Mouse (Mus musculus) neural tube, embryonic 13.5 days (tissue): ENCODE results near the gene Krt84. TPM values are rescaled to one million over a fixed set of nuclear protein-coding genes. Genes with fewer than 3 reads are reported as not detected.
A peak's percentile ranks its signal among the peaks of the same experiment; 100 is the strongest.

Experiments used
- ATAC-seq: fragments of 200-750 bp; cut with Nextera tagmentation; 2 replicates; pipeline ENCODE4 v1.8.0; 2017; ENCODE audit warnings: low read depth, mild to moderate bottlenecking, moderate TSS enrichment, moderate library complexity
- H3K27ac ChIP-seq: fragments of 300-500 bp; sonication (generic); replicated peaks from 2 replicates; pipeline ENCODE4 v1.5.1; 2015; ENCODE audit warnings: moderate library complexity, mild to moderate bottlenecking, inconsistent platforms
- H3K27me3 ChIP-seq: fragments of 300-500 bp; sonication (generic); 2 replicates; pipeline ENCODE4 v1.6.1; 2015; ENCODE audit warnings: mild to moderate bottlenecking, inconsistent platforms
- H3K36me3 ChIP-seq: fragments of 300-500 bp; sonication (generic); 2 replicates; pipeline ENCODE4 v1.6.1; 2015; ENCODE audit warnings: mild to moderate bottlenecking, inconsistent platforms
- H3K4me1 ChIP-seq: fragments of 300-500 bp; sonication (generic); replicated peaks from 2 replicates; pipeline ENCODE4 v1.6.1; 2015; ENCODE audit warnings: inconsistent platforms
- H3K4me2 ChIP-seq: fragments of 300-500 bp; sonication (generic); 2 replicates; pipeline ENCODE4 v1.6.1; 2015; ENCODE audit warnings: inconsistent platforms, mild to moderate bottlenecking, moderate library complexity
- H3K4me3 ChIP-seq: fragments of 300-500 bp; sonication (generic); 2 replicates; pipeline ENCODE4 v1.5.1; 2015; ENCODE audit warnings: mild to moderate bottlenecking, inconsistent platforms
- H3K9ac ChIP-seq: fragments of 300-500 bp; sonication (generic); 2 replicates; pipeline ENCODE4 v1.6.1; 2015; ENCODE audit warnings: moderate library complexity, mild to moderate bottlenecking, inconsistent platforms
- H3K9me3 ChIP-seq: fragments of 300-500 bp; sonication (generic); 2 replicates; pipeline ENCODE4 v1.6.1; 2016; ENCODE audit warnings: inconsistent platforms
- WGBS: fragments of 180-500 bp; shearing (Covaris S2); methylation state at CpG from one replicate; pipeline ENCODE4 v1.1.7; 2015; 5-methylcytosine and 5-hydroxymethylcytosine counted together
- polyA plus RNA-seq: library from polyadenylated mRNA; unstranded; fragments of >200 nt; fragmentation: Nextera tagmentation; extraction: Ambion mirVana; gene quantifications from 2 replicates; pipeline ENCODE4 v1.2.1, GENCODE M21; 2015

Krt84 gene
- polyA plus RNA-seq = not detected in 2 replicates

DNA sequence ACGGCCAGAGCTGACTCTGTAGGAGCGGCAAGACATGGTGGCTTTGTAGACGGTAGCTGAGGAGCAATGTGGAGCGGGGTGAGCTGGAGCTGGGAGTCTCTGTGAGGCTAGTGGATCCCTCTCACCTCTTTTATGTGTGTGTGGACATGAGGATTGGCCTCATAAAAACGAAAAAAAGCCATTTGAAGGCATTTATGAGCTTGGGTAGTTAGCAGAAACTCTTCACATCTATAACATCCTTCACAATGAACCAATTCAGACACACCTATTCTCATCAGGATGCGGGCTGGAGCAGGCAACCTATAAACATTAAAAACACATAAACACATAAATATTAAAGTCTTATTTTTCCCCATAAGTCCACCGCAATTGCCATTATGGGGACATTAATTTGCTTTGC lies at the start of gene Krt84:
Gene Krt84 (minus strand): TSS at position 101 of the 400 bp plus-strand sequence.
- no peak for ATAC-seq
- peaks cover 8% of the 10 kb centered on the region for H3K4me1 ChIP-seq
- WGBS = 75% methylated on average over 7 of the region's 7 CpGs
- H3K4me3 ChIP-seq = no peak within 1 kb of the TSS
- no peak within 1 kb of the TSS for H3K27ac ChIP-seq
- H3K27me3 ChIP-seq = no peaks in the 10 kb centered on the region
- no peak within 1 kb of the TSS for H3K9ac ChIP-seq
- no peaks in the 10 kb centered on the region for H3K9me3 ChIP-seq
- no peaks in the 10 kb centered on the region for H3K36me3 ChIP-seq
- no peak within 1 kb of the TSS for H3K4me2 ChIP-seq

DNA sequence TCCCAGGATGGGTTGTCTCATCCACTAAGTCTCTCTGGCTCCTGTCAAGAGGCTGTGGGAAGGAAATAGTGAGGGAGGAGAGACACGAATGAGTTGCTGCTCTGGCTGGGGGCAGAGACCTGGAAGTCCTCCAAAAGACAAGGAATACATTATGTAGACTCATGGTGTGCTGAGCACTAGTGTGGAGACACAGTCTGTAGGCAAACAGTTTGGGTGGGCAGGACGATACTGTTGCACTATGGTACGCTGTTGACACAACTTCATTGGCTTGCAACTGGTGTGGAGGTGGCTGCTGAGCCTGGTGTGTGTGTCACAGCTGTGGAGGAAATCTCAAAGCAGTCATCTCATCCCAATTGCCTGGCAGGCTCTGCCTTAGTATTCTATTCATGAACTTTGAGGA lies 49.1 kb upstream of the Krt84 start:
- H3K9me3 ChIP-seq = no peaks in the 10 kb centered on the region
- no peak overlapping the region for H3K9ac ChIP-seq
- no peak for ATAC-seq
- WGBS = 88% methylated on average over 3 of the region's 3 CpGs
- H3K4me1 ChIP-seq = no peaks in the 10 kb centered on the region
- no peaks in the 10 kb centered on the region for H3K36me3 ChIP-seq
- H3K27ac ChIP-seq = no peak overlapping the region
- no peak overlapping the region for H3K4me3 ChIP-seq
- H3K27me3 ChIP-seq = no peaks in the 10 kb centered on the region
- H3K4me2 ChIP-seq = no peak overlapping the region

DNA sequence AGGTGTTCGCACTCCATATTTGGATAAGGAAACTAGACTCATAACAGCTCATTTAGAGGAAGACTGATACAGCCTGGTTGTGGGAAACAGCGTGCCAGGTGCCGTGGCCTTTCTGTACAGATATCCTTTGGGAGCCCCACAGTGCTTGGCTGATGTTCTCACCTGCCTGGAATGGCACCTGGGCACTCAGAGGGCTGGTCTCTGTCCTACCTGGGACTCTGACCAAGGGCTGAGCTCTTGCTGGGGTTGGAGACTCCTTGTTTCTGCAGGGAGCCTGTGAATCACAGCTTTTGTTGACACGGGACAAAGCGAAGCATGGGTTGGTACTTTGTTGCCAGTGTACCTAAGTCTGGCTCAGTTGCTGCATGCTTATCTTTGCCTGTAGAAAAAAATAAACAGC lies 42.9 kb upstream of the Krt84 start:
- Histone ChIP-seq H3K9ac (no peak overlapping the region), H3K4me3 (no peak overlapping the region), H3K9me3 (no peaks in the 10 kb centered on the region), H3K36me3 (no peaks in the 10 kb centered on the region), H3K27me3 (no peaks in the 10 kb centered on the region), H3K4me2 (no peak overlapping the region), H3K27ac (no peak overlapping the region), H3K4me1 (no peaks in the 10 kb centered on the region)
- 92% methylated on average over 5 of the region's 5 CpGs for WGBS
- ATAC-seq = no peak

DNA sequence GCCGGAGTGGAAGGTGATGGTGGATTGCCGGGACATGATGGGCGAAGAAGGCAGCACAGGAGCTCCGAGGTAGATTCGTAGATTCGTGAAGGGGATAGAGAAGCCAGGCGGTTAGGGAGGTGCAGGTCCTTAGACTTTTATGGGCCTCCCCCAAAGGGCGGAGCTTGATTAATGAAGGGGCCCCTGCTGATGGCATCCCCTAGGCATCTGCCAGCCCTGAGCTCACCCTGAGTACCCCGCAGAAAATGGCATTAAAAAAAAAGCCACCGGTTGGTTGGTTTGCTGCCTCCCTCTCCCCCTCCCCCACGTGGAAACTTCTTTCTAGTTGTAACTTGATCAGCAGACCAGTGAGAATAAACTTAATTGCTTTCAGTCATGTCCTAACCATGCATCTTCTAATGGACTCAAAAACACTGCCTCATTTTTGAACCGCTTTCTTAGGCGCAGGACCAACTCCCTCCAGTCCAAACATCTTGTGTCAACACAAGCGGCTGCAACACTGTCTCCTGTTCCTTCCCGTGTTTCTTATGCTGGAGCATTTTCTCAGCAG lies 41.3 kb upstream of the Krt84 start, which contains the start of gene Krt75:
Gene Krt75 (minus strand): TSS at position 109 of the 550 bp plus-strand sequence.
- Histone ChIP-seq H3K27me3 (no peaks in the 10 kb centered on the region), H3K4me2 (no peak within 1 kb of the TSS), H3K4me1 (no peaks in the 10 kb centered on the region), H3K4me3 (no peak within 1 kb of the TSS), H3K9ac (no peak within 1 kb of the TSS), H3K27ac (no peak within 1 kb of the TSS), H3K9me3 (no peaks in the 10 kb centered on the region), H3K36me3 (no peaks in the 10 kb centered on the region)
- WGBS = 73% methylated on average over 15 of the region's 15 CpGs
- ATAC-seq = no peak

DNA sequence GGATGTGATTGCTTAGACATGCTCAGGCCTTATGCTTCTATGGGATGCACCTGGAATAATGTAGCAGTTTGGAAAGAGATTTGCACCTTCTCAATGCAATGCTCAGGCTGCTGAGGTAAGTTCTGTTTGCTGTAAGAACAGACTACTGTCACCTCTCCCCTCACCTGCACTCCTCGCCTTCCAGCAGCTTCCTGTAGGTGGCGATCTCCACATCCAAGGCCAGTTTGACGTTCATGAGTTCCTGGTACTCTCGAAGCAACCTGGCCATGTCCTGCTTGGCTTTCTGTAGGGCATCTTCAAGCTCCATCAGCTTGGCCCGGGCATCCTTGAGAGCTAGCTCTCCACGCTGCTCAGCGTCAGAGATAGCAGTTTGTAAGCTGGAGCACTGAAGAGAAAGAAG lies 35.2 kb upstream of the Krt84 start:
- no peak overlapping the region for H3K27ac ChIP-seq
- H3K27me3 ChIP-seq = no peaks in the 10 kb centered on the region
- H3K4me3 ChIP-seq = no peak overlapping the region
- no peaks in the 10 kb centered on the region for H3K9me3 ChIP-seq
- WGBS = 53% methylated on average over 7 of the region's 7 CpGs
- no peak overlapping the region for H3K9ac ChIP-seq
- H3K4me1 ChIP-seq = no peaks in the 10 kb centered on the region
- no peak overlapping the region for H3K4me2 ChIP-seq
- no peak for ATAC-seq
- H3K36me3 ChIP-seq = no peaks in the 10 kb centered on the region

DNA sequence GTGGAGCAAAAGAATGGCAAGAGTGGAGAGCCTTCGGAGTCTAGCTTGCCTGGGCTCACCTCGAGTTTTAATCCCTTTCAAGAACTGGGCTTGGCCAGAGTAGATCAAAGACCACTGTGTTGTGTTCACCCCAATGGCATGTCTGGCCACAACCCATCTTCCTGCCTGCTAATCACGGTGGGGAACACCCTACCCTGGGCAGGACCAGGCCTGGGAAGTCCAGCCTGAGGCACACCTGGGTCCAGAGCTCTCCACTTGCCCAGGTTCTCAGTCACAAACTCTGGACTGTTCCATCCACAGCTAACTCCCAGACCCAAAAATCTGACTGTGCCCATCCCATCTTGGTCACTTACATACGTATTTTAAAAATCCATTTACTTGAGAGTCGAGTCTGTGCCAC lies 30.2 kb upstream of the Krt84 start, which contains the start of gene Krt90:
Gene Krt90 (minus strand): TSS at position 101 of the 400 bp plus-strand sequence.
- Histone ChIP-seq H3K4me3 (no peak within 1 kb of the TSS), H3K36me3 (no peaks in the 10 kb centered on the region), H3K27me3 (no peaks in the 10 kb centered on the region), H3K27ac (no peak within 1 kb of the TSS), H3K4me2 (no peak within 1 kb of the TSS), H3K9me3 (no peaks in the 10 kb centered on the region), H3K4me1 (peaks cover 8% of the 10 kb centered on the region), H3K9ac (no peak within 1 kb of the TSS)
- 79% methylated on average over 5 of the region's 5 CpGs for WGBS
- no peak for ATAC-seq

DNA sequence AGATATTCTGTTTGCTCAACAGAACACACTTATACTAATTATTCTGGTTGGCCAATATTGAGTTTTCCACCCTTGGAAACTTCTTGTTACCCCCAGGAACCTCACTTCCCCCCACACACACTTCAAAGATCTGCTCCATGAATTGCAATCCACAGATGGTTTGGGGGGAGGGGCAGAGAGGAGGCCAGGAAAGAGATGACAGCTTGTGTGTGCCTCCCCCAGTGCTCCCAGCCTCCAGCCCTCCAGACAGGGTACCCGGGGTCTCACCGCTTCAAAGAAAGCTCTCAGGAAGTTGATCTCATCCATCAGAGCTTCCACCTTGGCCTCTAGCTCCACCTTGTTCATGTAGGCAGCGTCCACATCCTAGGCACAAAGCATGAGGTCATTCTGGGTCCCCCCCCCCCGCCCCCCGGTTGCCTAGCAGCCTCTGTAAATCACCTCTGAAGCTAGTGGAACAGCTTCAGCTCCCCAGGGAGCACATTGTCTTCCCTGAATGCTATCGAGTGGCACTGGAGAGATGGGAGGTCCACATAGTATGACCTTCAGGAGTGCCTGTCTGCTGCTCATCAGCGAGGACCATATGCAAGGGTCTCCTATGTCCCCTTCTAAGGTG lies 25.5 kb upstream of the Krt84 start:
- no peaks in the 10 kb centered on the region for H3K9me3 ChIP-seq
- H3K27ac ChIP-seq = no peak overlapping the region
- no peaks in the 10 kb centered on the region; the same call in 1 of the 2 replicates for H3K27me3 ChIP-seq
- H3K4me3 ChIP-seq = no peak overlapping the region
- H3K36me3 ChIP-seq = no peaks in the 10 kb centered on the region
- WGBS = 2% methylated on average over 7 of the region's 7 CpGs
- no peak overlapping the region for H3K9ac ChIP-seq
- ATAC-seq = no peak
- H3K4me1 ChIP-seq = peaks cover 13% of the 10 kb centered on the region
- H3K4me2 ChIP-seq = no peak overlapping the region

DNA sequence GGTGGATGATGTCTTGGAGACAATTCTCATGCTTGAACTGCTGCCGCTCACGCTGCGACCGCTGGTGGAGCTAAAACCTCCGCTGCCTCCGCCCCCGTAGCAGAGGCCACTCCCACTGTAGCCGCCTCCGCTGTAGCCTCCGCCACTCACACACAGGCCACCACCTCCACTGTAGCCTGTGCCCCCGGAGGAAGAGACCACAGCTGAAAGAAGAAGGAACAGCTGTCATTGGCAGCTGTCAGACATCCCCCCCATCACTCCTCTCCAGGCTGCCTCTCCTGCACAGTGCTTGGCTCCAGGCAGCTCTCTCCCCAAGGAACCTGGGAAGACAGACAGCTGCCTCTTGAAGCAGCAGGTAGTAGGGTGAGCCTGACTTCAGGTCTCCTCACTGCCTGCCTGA lies 20.5 kb upstream of the Krt84 start:
- Histone ChIP-seq H3K36me3 (no peaks in the 10 kb centered on the region), H3K4me3 (no peak overlapping the region), H3K4me2 (peak overlapping the region; percentile 44), H3K4me1 (peaks cover 16% of the 10 kb centered on the region), H3K9ac (no peak overlapping the region), H3K27me3 (peaks cover 12% of the 10 kb centered on the region), H3K27ac (no peak overlapping the region), H3K9me3 (no peaks in the 10 kb centered on the region)
- under 1% methylated on average over 11 of the region's 11 CpGs for WGBS
- ATAC-seq = peak; percentile 77; the same call in 1 of the 2 replicates

DNA sequence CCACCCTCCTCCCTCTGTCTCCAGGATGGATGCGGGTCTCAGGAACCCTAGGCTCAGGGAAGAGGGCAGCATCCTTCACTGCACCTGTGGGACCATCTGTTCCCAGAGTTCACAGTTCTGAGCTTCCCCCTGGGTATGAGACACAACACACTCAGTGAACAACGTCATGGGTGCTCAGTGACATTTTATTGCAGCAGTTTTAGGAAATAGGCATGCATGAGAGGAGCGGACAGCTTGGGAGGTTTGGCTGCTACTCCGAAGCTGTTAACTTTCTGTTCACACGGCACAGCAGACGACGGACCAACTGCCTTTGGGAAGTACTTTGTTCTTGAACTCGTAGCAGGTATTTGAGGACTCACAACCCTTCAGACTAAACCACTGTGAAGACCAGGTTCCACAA lies 19.6 kb upstream of the Krt84 start:
- H3K9ac ChIP-seq = no peak overlapping the region
- no peaks in the 10 kb centered on the region for H3K36me3 ChIP-seq
- H3K27me3 ChIP-seq = peaks cover 12% of the 10 kb centered on the region
- H3K27ac ChIP-seq = no peak overlapping the region
- peaks cover 10% of the 10 kb centered on the region for H3K4me1 ChIP-seq
- H3K4me3 ChIP-seq = no peak overlapping the region
- H3K9me3 ChIP-seq = no peaks in the 10 kb centered on the region
- WGBS = 72% methylated on average over 8 of the region's 8 CpGs
- ATAC-seq = no peak
- H3K4me2 ChIP-seq = no peak overlapping the region

DNA sequence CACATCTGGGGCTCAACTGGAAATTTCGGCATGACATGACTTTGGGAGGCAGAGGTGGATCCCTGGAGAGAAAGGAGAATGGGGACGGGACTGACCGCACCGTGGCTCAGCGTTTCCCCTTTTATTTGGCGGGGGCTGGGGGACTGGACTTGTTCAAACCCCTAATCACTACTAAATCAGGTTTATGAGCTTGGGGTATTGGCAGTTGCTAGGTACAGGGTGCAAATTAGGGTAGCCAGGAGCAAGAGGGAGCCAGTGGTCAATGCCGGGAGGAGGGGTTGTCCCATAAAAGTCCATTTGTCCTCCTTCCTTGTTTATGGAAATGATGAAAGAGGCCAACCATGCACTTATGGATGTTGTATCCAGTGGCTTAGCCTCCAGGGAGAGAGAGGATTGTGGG lies 17.9 kb upstream of the Krt84 start, which contains the start of gene Krt82:
Gene Krt82 (minus strand): TSS at position 101 of the 400 bp plus-strand sequence.
- 60% methylated on average over 7 of the region's 7 CpGs for WGBS
- H3K9ac ChIP-seq = no peak within 1 kb of the TSS
- H3K9me3 ChIP-seq = no peaks in the 10 kb centered on the region
- H3K4me1 ChIP-seq = peaks cover 10% of the 10 kb centered on the region
- no peak within 1 kb of the TSS for H3K27ac ChIP-seq
- peaks cover 12% of the 10 kb centered on the region for H3K27me3 ChIP-seq
- no peak within 1 kb of the TSS for H3K4me2 ChIP-seq
- no peak for ATAC-seq
- no peaks in the 10 kb centered on the region for H3K36me3 ChIP-seq
- no peak within 1 kb of the TSS for H3K4me3 ChIP-seq

DNA sequence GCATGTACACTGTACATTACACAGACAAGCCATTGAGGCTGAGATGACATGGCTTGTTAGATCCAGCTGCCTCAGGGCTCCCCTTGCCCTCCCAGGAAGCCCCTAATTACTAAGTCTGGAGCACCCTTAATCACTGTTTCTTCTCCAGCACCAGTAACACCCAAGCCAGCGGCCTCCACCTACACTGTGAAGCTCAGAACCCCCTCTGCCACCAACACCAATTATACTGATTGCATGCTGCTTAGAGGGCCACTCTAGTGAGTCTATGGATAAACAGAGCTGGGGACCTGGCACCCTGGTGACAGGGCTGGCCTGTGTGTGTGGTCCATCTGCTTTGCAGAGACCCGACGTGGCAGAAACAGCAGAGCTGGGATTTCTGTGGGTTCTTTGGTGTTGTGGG lies 11.9 kb upstream of the Krt84 start:
- ATAC-seq = no peak
- Histone ChIP-seq H3K36me3 (no peaks in the 10 kb centered on the region), H3K9me3 (no peaks in the 10 kb centered on the region), H3K27me3 (no peaks in the 10 kb centered on the region), H3K4me2 (no peak overlapping the region), H3K27ac (no peak overlapping the region), H3K9ac (no peak overlapping the region), H3K4me1 (no peaks in the 10 kb centered on the region), H3K4me3 (no peak overlapping the region)
- 58% methylated on average over 3 of the region's 3 CpGs for WGBS

DNA sequence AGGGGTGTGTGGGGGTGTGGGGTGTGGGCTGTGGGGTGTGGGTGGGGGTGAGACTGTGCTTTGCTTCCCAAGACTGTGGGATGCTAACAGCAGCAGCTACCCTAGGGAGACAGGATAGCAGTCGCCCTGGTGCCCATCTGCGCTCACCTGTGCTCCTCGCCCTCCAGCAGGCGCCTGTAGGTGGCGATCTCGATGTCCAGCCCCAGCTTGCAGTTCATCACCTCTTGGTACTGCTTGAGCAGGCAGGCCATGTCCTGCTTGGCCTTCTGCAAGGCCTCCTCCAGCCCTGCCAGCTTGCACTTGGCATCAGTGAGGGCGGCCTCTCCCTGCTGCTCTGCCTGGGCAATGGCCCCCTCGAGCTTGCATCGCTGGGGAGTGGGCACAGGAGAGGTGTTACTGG lies 9.9 kb upstream of the Krt84 start:
- no peaks in the 10 kb centered on the region for H3K9me3 ChIP-seq
- no peaks in the 10 kb centered on the region for H3K4me1 ChIP-seq
- H3K9ac ChIP-seq = no peak overlapping the region
- no peak overlapping the region for H3K27ac ChIP-seq
- H3K36me3 ChIP-seq = no peaks in the 10 kb centered on the region
- no peak for ATAC-seq
- no peaks in the 10 kb centered on the region for H3K27me3 ChIP-seq
- no peak overlapping the region for H3K4me3 ChIP-seq
- H3K4me2 ChIP-seq = no peak overlapping the region
- WGBS = 60% methylated on average over 9 of the region's 9 CpGs

DNA sequence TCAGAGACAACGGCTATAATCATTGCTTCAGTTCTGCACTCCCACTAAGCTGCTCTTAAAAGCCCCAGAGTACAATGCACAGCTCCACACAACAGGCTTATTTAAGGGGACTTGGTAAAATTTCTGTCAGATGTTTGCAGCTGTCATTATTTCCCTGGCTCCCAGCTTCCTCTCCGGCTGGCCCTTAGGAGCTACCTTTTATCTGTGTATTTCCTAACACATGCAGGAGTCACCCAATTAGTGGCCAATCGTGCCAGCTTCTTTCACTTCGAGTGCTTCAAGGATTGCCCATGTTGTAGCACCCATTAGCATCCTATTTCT lies 5.9 kb upstream of the Krt84 start:
- ATAC-seq = no peak
- H3K4me3 ChIP-seq = no peak overlapping the region
- H3K4me1 ChIP-seq = peaks cover 8% of the 10 kb centered on the region
- no peak overlapping the region for H3K4me2 ChIP-seq
- 55% methylated on average over 4 of the region's 4 CpGs for WGBS
- no peak overlapping the region for H3K27ac ChIP-seq
- H3K36me3 ChIP-seq = no peaks in the 10 kb centered on the region
- H3K9ac ChIP-seq = no peak overlapping the region
- H3K9me3 ChIP-seq = no peaks in the 10 kb centered on the region
- H3K27me3 ChIP-seq = no peaks in the 10 kb centered on the region
